Mouse (Mus musculus): ENCODE results near the gene AC131692.1. TPM values are rescaled to one million over a fixed set of nuclear protein-coding genes. Genes with fewer than 3 reads are reported as not detected.
"Not testable (repeated sequence)": the region's sequence is repeated elsewhere in the genome, so short reads cannot be mapped to it uniquely, and the experiment has no call there.

AC131692.1 gene
- total RNA-seq, 2 experiments from 2014 or later, result not detected

GRCm38 (mm10) chr19:6132171-6132827 is 38.1 kb downstream of the AC131692.1 start:
- no peak overlapping the region for H3K4me3 ChIP-seq
- DNase-seq (ENCODE audit: low spot score in 2 of 2), result no peak
- H3K27ac ChIP-seq, result peak overlapping the region; percentile 74
- no peak for TF ChIP-seq CTCF (conservative IDR thresholded peaks at IDR 0.05)

- H3K27ac ChIP-seq, result peak overlapping the region; percentile 70; the same call in 1 of the 2 replicates
- DNase-seq (ENCODE audit: low spot score in 2 of 2); H3K4me3 ChIP-seq: not testable (repeated sequence)
Observed at GRCm38 (mm10) chr19:6133197-6133596, 39.0 kb downstream of the AC131692.1 start.

- Histone ChIP-seq H3K27ac (no peak overlapping the region), H3K4me3 (no peak overlapping the region)
- TF ChIP-seq CTCF (conservative IDR thresholded peaks at IDR 0.05), result no peak
- DNase-seq (ENCODE audit: low spot score in 2 of 2), result no peak
Observed at GRCm38 (mm10) chr19:6136397-6136796, 42.2 kb downstream of the AC131692.1 start.

- TF ChIP-seq CTCF (conservative IDR thresholded peaks at IDR 0.05), result no peak
- no peak for DNase-seq (ENCODE audit: low spot score in 2 of 2)
- Histone ChIP-seq H3K4me3 (peak overlapping the region; percentile 78), H3K27ac (peak overlapping the region; percentile 99)
Observed at GRCm38 (mm10) chr19:6139701-6140100, 45.5 kb downstream of the AC131692.1 start.

GRCm38 (mm10) chr19:6140374-6140677 is 46.1 kb downstream of the AC131692.1 start:
- no peak for DNase-seq (ENCODE audit: low spot score in 2 of 2)
- no peak for TF ChIP-seq CTCF (conservative IDR thresholded peaks at IDR 0.05)
- Histone ChIP-seq H3K4me3 (peak overlapping the region; percentile 78), H3K27ac (peak overlapping the region; percentile 99)

GRCm38 (mm10) chr19:6140678-6141393 is 46.6 kb downstream of the AC131692.1 start, which contains the start of gene Batf2:
TSS of gene Batf2 (plus strand) at chr19:6140983.
- Histone ChIP-seq H3K4me3 (peak within 1 kb of the TSS; percentile 78), H3K27ac (peak within 1 kb of the TSS; percentile 99)
- peak; percentile 82 for TF ChIP-seq CTCF (conservative IDR thresholded peaks at IDR 0.05)
- DNase-seq (ENCODE audit: low spot score in 2 of 2), result peak; percentile 89 to 92

GRCm38 (mm10) chr19:6141394-6141749 is 47.2 kb downstream of the AC131692.1 start, which contains the start of gene Arl2:
TSS of gene Arl2 (minus strand) at chr19:6141548.
- H3K4me3 ChIP-seq, result peak within 1 kb of the TSS; percentile 78
- peak; percentile 80 to 83 for DNase-seq (ENCODE audit: low spot score in 2 of 2)
- peak within 1 kb of the TSS; percentile 99 for H3K27ac ChIP-seq
- peak; percentile 75 for TF ChIP-seq CTCF (conservative IDR thresholded peaks at IDR 0.05)

- Histone ChIP-seq H3K4me3 (no peak overlapping the region), H3K27ac (no peak overlapping the region)
- peak; percentile 28 for TF ChIP-seq CTCF (conservative IDR thresholded peaks at IDR 0.05)
- DNase-seq (ENCODE audit: low spot score in 2 of 2), result no peak
Observed at GRCm38 (mm10) chr19:6144842-6145241, 50.6 kb downstream of the AC131692.1 start.

Small RNA genes within 50 kb of the gene (microRNA-seq; reads per million reads assigned to microRNA genes)
- 1.6 to 4.4 reads per million in 2 experiments for gene Mir6988

Other genes with a start within 250 kb of the AC131692.1 start
- 10 to 100 TPM in 1 of 2 experiments, 1 to 10 TPM in 1; 9.5 to 10.6 TPM for gene Frmd8, start 219.1 kb upstream of the AC131692.1 start, total RNA-seq (2021)
- 1 to 10 TPM; 3.5 to 3.6 TPM for gene Slc25a45, start 216.6 kb upstream of the AC131692.1 start, total RNA-seq (2021)
- gene Tigd3, start 200.3 kb upstream of the AC131692.1 start, total RNA-seq (2021), result 1 to 10 TPM; 2.5 to 3.2 TPM
- gene Dpf2, start 181.4 kb upstream of the AC131692.1 start, total RNA-seq (2021), result 10 to 100 TPM; 94.1 to 95.3 TPM
- 1 to 10 TPM; 3.4 to 3.8 TPM for gene Cdc42ep2, start 169.6 kb upstream of the AC131692.1 start, total RNA-seq (2021)
- gene Pola2, start 130.2 kb upstream of the AC131692.1 start, total RNA-seq (2021), result 1 to 10 TPM; 6.2 to 6.6 TPM
- gene Slc22a20, start 108.3 kb upstream of the AC131692.1 start, total RNA-seq (2021), result not detected
- gene Capn1, start 78.5 kb upstream of the AC131692.1 start, total RNA-seq (2021), result 10 to 100 TPM; 28.2 to 29.9 TPM
- 10 to 100 TPM; 42.0 to 45.1 TPM for gene Syvn1, start 47.8 kb upstream of the AC131692.1 start, total RNA-seq (2021)
- 10 to 100 TPM; 42.8 to 49.6 TPM for gene Mrpl49, start 36.6 kb upstream of the AC131692.1 start, total RNA-seq (2021)
- 100 to 1,000 TPM; 676 to 714 TPM for gene Fau, start 36.6 kb upstream of the AC131692.1 start, total RNA-seq (2021)
- 10 to 100 TPM; 39.0 to 42.5 TPM for gene Znhit2, start 33.2 kb upstream of the AC131692.1 start, total RNA-seq (2021)
- gene Tm7sf2, start 26.0 kb upstream of the AC131692.1 start, total RNA-seq (2021), result 10 to 100 TPM; 25.3 to 26.0 TPM
- gene Vps51, start 17.2 kb upstream of the AC131692.1 start, total RNA-seq (2021), result 100 to 1,000 TPM in 1 of 2 experiments, 10 to 100 TPM in 1; 96.5 to 103 TPM
- gene Tmem262, start 14.4 kb upstream of the AC131692.1 start, total RNA-seq (2021), result not detected
- not detected for gene Gm28374, start 12.2 kb upstream of the AC131692.1 start, total RNA-seq (2021)
- gene Zfpl1, start 9.5 kb upstream of the AC131692.1 start, total RNA-seq (2021), result 10 to 100 TPM; 40.1 to 44.0 TPM
- under 1 TPM; 0.23 to 0.27 TPM for gene Cdca5, start 9.4 kb upstream of the AC131692.1 start, total RNA-seq (2021)
- under 1 TPM in 1 of 2 experiments, not detected in 1; 0.17 TPM for gene Naaladl1, start 11.4 kb downstream of the AC131692.1 start, total RNA-seq (2021)
- gene Sac3d1, start 24.2 kb downstream of the AC131692.1 start, total RNA-seq (2021), result 10 to 100 TPM; 14.0 to 15.0 TPM
- gene Snx15, start 33.9 kb downstream of the AC131692.1 start, total RNA-seq (2021), result 10 to 100 TPM; 43.5 to 46.0 TPM
- gene Batf2, start 46.6 kb downstream of the AC131692.1 start, total RNA-seq (2021), result under 1 TPM in 1 of 2 experiments, not detected in 1; 0.29 TPM
- 10 to 100 TPM; 72.1 to 76.9 TPM for gene Arl2, start 47.1 kb downstream of the AC131692.1 start, total RNA-seq (2021)
- not detected for gene Majin, start 90.0 kb downstream of the AC131692.1 start, total RNA-seq (2021)
- not detected for gene Gpha2, start 132.0 kb downstream of the AC131692.1 start, total RNA-seq (2021)
- gene Ppp2r5b, start 141.5 kb downstream of the AC131692.1 start, total RNA-seq (2021), result 100 to 1,000 TPM; 127 to 137 TPM
- 10 to 100 TPM; 32.5 to 39.0 TPM for gene Atg2a, start 147.2 kb downstream of the AC131692.1 start, total RNA-seq (2021)
- 10 to 100 TPM; 80.2 to 82.3 TPM for gene Ehd1, start 182.3 kb downstream of the AC131692.1 start, total RNA-seq (2021)
- 1 to 10 TPM; 5.0 to 5.6 TPM for gene Cdc42bpg, start 212.0 kb downstream of the AC131692.1 start, total RNA-seq (2021)
- 10 to 100 TPM; 63.3 to 72.1 TPM for gene Men1, start 240.6 kb downstream of the AC131692.1 start, total RNA-seq (2021)
- gene Map4k2, start 246.7 kb downstream of the AC131692.1 start, total RNA-seq (2021), result 100 to 1,000 TPM in 1 of 2 experiments, 10 to 100 TPM in 1; 81.9 to 105 TPM

Data from layer of hippocampus, adult 2 months (tissue).